Mouse (Mus musculus) ES-E14 (cell line): ENCODE measurements around the gene Minpp1.

Source experiments
- CHD2 ChIP-seq: IDR thresholded peaks from 2 replicates; pipeline ENCODE4 v1.6.1; 2014; ENCODE audit warnings: mild to moderate bottlenecking, low read depth, low read length, inconsistent platforms
- ZNF384 ChIP-seq: IDR thresholded peaks from 2 replicates; pipeline ENCODE4 v1.6.1; 2012; ENCODE audit warnings: low read depth, low read length, inconsistent platforms

DNA sequence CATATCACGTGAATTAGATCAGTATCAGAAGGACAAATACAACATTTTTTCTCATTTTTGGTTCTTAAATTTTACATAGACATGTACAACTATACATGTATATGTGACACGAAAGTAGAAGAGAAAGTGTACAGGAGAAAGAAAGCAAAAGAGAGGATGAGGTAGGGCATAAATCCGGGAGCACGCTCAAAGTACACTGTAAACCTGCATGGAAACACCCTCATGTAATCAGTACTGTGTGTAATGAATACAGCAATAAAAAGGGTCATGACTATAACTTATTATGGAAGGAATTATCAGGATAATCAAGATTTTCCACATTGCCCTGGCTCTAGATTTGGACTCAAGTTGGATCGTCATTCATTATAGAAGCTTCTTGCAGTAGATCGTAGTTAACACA, 22.5 kb upstream of the Minpp1 start:
- TF ChIP-seq CHD2 (no peak), ZNF384 (no peak)
